Mouse (Mus musculus): ENCODE data around the gene Ism1.

Ism1 gene

GRCm38 (mm10) chr2:139714206-139714605, 36.2 kb downstream of the Ism1 start:
- no peak for DNase-seq (ENCODE audit: low spot score)

GRCm38 (mm10) chr2:139717772-139718171, 39.8 kb downstream of the Ism1 start:
- no peak for DNase-seq (ENCODE audit: low spot score)

GRCm38 (mm10) chr2:139722700-139723099, 44.7 kb downstream of the Ism1 start:
- peak; percentile 50 for DNase-seq (ENCODE audit: low spot score)

- peak; percentile 9 for DNase-seq (ENCODE audit: low spot score)
Observed at GRCm38 (mm10) chr2:139723304-139723703, 45.3 kb downstream of the Ism1 start.

- no peak for DNase-seq (ENCODE audit: low spot score)
Observed at GRCm38 (mm10) chr2:139724202-139724838, 46.3 kb downstream of the Ism1 start.

- DNase-seq (ENCODE audit: low spot score): no peak
Observed at GRCm38 (mm10) chr2:139725328-139725727, 47.4 kb downstream of the Ism1 start.

- DNase-seq (ENCODE audit: low spot score): no peak
Observed at GRCm38 (mm10) chr2:139728060-139728459, 50.1 kb downstream of the Ism1 start.

- DNase-seq (ENCODE audit: low spot score): no peak
Observed at GRCm38 (mm10) chr2:139729377-139729776, 51.4 kb downstream of the Ism1 start.

- DNase-seq (ENCODE audit: low spot score): no peak
Observed at GRCm38 (mm10) chr2:139742381-139742780, 64.4 kb downstream of the Ism1 start.

- DNase-seq (ENCODE audit: low spot score): no peak
Observed at GRCm38 (mm10) chr2:139757021-139757420, 79.0 kb downstream of the Ism1 start.

GRCm38 (mm10) chr2:139757456-139757855, 79.5 kb downstream of the Ism1 start:
- no peak for DNase-seq (ENCODE audit: low spot score)

- DNase-seq (ENCODE audit: low spot score): no peak
Observed at GRCm38 (mm10) chr2:139764355-139764754, 86.4 kb downstream of the Ism1 start.

GRCm38 (mm10) chr2:139774949-139775570, 97.1 kb downstream of the Ism1 start:
- no peak for DNase-seq (ENCODE audit: low spot score)

GRCm38 (mm10) chr2:139776644-139777043, 98.7 kb downstream of the Ism1 start:
- no peak for DNase-seq (ENCODE audit: low spot score)

GRCm38 (mm10) chr2:139778283-139778682, 100.3 kb downstream of the Ism1 start:
- no peak for DNase-seq (ENCODE audit: low spot score)

GRCm38 (mm10) chr2:139783318-139783850, 105.4 kb downstream of the Ism1 start:
- DNase-seq (ENCODE audit: low spot score): no peak

- DNase-seq (ENCODE audit: low spot score): no peak
Observed at GRCm38 (mm10) chr2:139784465-139784864, 106.5 kb downstream of the Ism1 start.

GRCm38 (mm10) chr2:139784946-139785345, 107.0 kb downstream of the Ism1 start:
- no peak for DNase-seq (ENCODE audit: low spot score)

- DNase-seq (ENCODE audit: low spot score): no peak
Observed at GRCm38 (mm10) chr2:139788658-139789057, 110.7 kb downstream of the Ism1 start.

GRCm38 (mm10) chr2:139792345-139793120, 114.6 kb downstream of the Ism1 start:
- DNase-seq (ENCODE audit: low spot score): no peak

GRCm38 (mm10) chr2:139804041-139804440, 126.1 kb downstream of the Ism1 start:
- DNase-seq (ENCODE audit: low spot score): no peak

GRCm38 (mm10) chr2:139807887-139808286, 129.9 kb downstream of the Ism1 start:
- DNase-seq (ENCODE audit: low spot score): no peak

Data from urinary bladder, postnatal 25 days (tissue).